ENCODE assay signal across 10 mouse cellular contexts in genomic region chr14:31413475-31414086, GRCm38 (mm10). TPM values are rescaled to one million over a fixed set of nuclear protein-coding genes. Genes with fewer than 3 reads are reported as not detected.
A peak's percentile ranks its signal among the peaks of the same experiment; 100 is the strongest.
DNase-seq lines count a peak whose midpoint lies in the region; ATAC-seq lines count a peak whose summit lies in the region.
"Had no signal": no experiment of that assay in that cellular context is flagged by ENCODE, and none has a peak within 500 bp of the region (broad histone marks: within the 10 kb centered on the region; RNA-seq: fewer than 3 reads in every experiment).

No protein-coding gene starts in this region.

- H3K4me1 ChIP-seq in hindbrain, embryonic 10.5 days (replicated peaks), result peaks cover 66% of the 10 kb centered on the region
- peaks cover 38% of the 10 kb centered on the region for H3K4me1 ChIP-seq in hindbrain, embryonic 13.5 days (replicated peaks)
- H3K4me1 ChIP-seq in forebrain, embryonic 13.5 days, result peaks cover 9% of the 10 kb centered on the region

- H3K9me3 ChIP-seq in hindbrain, embryonic 10.5 days, result no peaks in the 10 kb centered on the region
- no peaks in the 10 kb centered on the region for H3K9me3 ChIP-seq in hindbrain, embryonic 13.5 days
- no peaks in the 10 kb centered on the region for H3K9me3 ChIP-seq in forebrain, embryonic 13.5 days (replicated peaks)
- H3K9me3 ChIP-seq: lung, embryonic 15.5 days had no signal

- H3K9ac ChIP-seq in hindbrain, embryonic 13.5 days, result no peak overlapping the region
- no peak overlapping the region for H3K9ac ChIP-seq in forebrain, embryonic 13.5 days
- H3K9ac ChIP-seq: lung, embryonic 15.5 days had no signal

- peak overlapping the region; percentile 72 for H3K27ac ChIP-seq in hindbrain, embryonic 10.5 days
- H3K27ac ChIP-seq in hindbrain, embryonic 13.5 days, result no peak overlapping the region
- no peak overlapping the region for H3K27ac ChIP-seq in forebrain, embryonic 13.5 days
- H3K27ac ChIP-seq: hindbrain, postnatal 0 days; lung, embryonic 15.5 days had no signal

- no peaks in the 10 kb centered on the region for H3K27me3 ChIP-seq in hindbrain, embryonic 10.5 days (ENCODE audit: insufficient read depth, poor library complexity, severe bottlenecking)
- H3K27me3 ChIP-seq in hindbrain, embryonic 13.5 days, result no peaks in the 10 kb centered on the region
- no peaks in the 10 kb centered on the region for H3K27me3 ChIP-seq in forebrain, embryonic 13.5 days

- DNase-seq in hindbrain, embryonic 10.5 days (ENCODE audit: low spot score), result peak; percentile 33
- peak; percentile 56 to 69 for DNase-seq in spleen, postnatal 36 days (ENCODE audit: low spot score in 2 of 2)
- DNase-seq in spleen, postnatal 14 days (ENCODE audit: low spot score in 2 of 2), result no peak
- no peak for DNase-seq in thymus, postnatal 25 days
- no peak for DNase-seq in thymus, postnatal 10 days (ENCODE audit: low spot score in 2 of 2)

- H3K4me2 ChIP-seq in hindbrain, embryonic 13.5 days, result no peak overlapping the region
- no peak overlapping the region for H3K4me2 ChIP-seq in forebrain, embryonic 13.5 days
- H3K4me2 ChIP-seq: lung, embryonic 15.5 days had no signal

- ATAC-seq in hindbrain, embryonic 13.5 days (ENCODE audit: low FRiP score), result no peak
- peak; percentile 85 for ATAC-seq in granulocyte monocyte progenitor cell, adult 5-6 weeks (replicated peaks; ENCODE audit: poor library complexity, severe bottlenecking)
- ATAC-seq in forebrain, embryonic 13.5 days, result no peak
- ATAC-seq: hindbrain, postnatal 0 days had no signal

- no peak overlapping the region for H3K4me3 ChIP-seq in hindbrain, embryonic 10.5 days
- no peak overlapping the region for H3K4me3 ChIP-seq in hindbrain, embryonic 13.5 days
- no peak overlapping the region for H3K4me3 ChIP-seq in forebrain, embryonic 13.5 days
- H3K4me3 ChIP-seq: lung, embryonic 15.5 days had no signal

- 34% methylated on average over 6 of the region's 6 CpGs for whole genome bisulfite sequencing in hindbrain, embryonic 10.5 days
- WGBS in hindbrain, embryonic 13.5 days, result 23% methylated on average over 6 of the region's 6 CpGs
- 25% methylated on average over 6 of the region's 6 CpGs for WGBS in forebrain, embryonic 13.5 days

- no peaks in the 10 kb centered on the region; the same call in 1 of the 2 replicates for H3K36me3 ChIP-seq in hindbrain, embryonic 10.5 days
- peaks cover 31% of the 10 kb centered on the region for H3K36me3 ChIP-seq in hindbrain, embryonic 13.5 days
- H3K36me3 ChIP-seq in forebrain, embryonic 13.5 days (ENCODE audit: poor library complexity, severe bottlenecking), result peaks cover 18% of the 10 kb centered on the region
- H3K36me3 ChIP-seq: lung, embryonic 15.5 days had no signal

RNA-seq across cellular contexts. Expression of gene Sh3bp5, which starts 22.3 kb away (rescaled TPM):
- polyA plus RNA-seq in hindbrain, embryonic 10.5 days (2016; fragmentation: Nextera tagmentation; extraction: Ambion mirVana), result 19.3 and 23.7 TPM in 2 replicates
- polyA plus RNA-seq in hindbrain, embryonic 13.5 days (2015; fragmentation: Nextera tagmentation; extraction: Ambion mirVana), result 140 and 142 TPM in 2 replicates
- 5.0 and 6.3 TPM in 2 replicates for total RNA-seq in granulocyte monocyte progenitor cell, adult 5-6 weeks (2014; fragmentation: Nextera tagmentation)
- total RNA-seq in granulocyte monocyte progenitor cell, adult 5-6 weeks (2017), result 2.7 and 2.8 TPM in 2 replicates
- 66.9 and 75.0 TPM in 2 replicates for polyA plus RNA-seq in forebrain, embryonic 13.5 days (2015; fragmentation: Nextera tagmentation; extraction: Ambion mirVana)

Comparison
In these comparisons a context has a peak if more than half of its experiments do, and no peak if none do; other contexts are left out.
1. DNase-seq: peak in hindbrain, embryonic 10.5 days (single experiment) and spleen, postnatal 36 days (2 of 2); none in spleen, postnatal 14 days (0 of 2), thymus, postnatal 25 days (single experiment) and thymus, postnatal 10 days (0 of 2).